Mouse (Mus musculus): ENCODE measurements around the gene Dtx3. TPM values are rescaled to one million over a fixed set of nuclear protein-coding genes. Genes with fewer than 3 reads are reported as not detected.
"Not testable (repeated sequence)": the region's sequence is repeated elsewhere in the genome, so short reads cannot be mapped to it uniquely, and the experiment has no call there.

Dtx3 gene
- total RNA-seq, 2 experiments from 2014 or later = 210 TPM

DNA sequence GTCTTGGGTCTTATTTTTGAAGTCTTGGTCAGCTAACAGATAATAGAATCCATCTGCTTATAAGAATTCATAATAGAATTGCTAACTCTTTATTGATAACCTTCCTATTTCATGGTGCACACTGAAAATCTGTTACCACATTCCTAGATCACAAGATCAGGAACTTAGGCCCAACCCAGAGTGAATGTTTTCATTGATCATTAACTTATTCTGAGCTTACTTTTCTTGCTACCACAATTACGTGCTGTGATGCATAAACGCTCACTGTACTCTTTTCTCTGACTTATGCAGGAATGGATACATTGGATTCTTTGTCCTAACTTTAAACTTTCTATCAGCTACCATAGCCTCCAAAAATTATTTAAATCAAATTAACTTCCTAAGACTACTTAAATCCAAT lies 41.3 kb downstream of the Dtx3 start:
- intact Hi-C loops (cut with DNase I) = no loop called here
- DNase-seq (ENCODE audit: low spot score in 2 of 2) = no peak

DNA sequence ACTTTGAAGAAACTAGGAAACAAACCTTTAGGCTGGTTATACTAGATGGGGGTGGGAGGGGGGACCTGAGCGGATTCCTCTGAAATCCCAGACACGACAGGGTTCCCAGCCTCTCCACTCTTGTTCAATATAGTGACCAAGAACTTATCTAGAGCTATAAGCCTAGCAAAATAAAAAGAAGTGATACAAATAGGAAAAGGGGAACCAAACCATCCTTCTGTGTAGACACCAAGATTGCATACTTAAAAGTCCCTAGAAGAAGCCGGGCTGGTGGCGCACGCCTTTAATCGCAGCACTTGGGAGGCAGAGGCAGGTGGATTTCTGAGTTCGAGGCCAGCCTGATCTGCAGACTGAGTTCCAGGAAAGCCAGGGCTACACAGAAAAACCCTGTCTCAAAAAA lies 42.2 kb downstream of the Dtx3 start:
- intact Hi-C loops (cut with DNase I) = no loop called here
- DNase-seq (ENCODE audit: low spot score in 2 of 2) = no peak

DNA sequence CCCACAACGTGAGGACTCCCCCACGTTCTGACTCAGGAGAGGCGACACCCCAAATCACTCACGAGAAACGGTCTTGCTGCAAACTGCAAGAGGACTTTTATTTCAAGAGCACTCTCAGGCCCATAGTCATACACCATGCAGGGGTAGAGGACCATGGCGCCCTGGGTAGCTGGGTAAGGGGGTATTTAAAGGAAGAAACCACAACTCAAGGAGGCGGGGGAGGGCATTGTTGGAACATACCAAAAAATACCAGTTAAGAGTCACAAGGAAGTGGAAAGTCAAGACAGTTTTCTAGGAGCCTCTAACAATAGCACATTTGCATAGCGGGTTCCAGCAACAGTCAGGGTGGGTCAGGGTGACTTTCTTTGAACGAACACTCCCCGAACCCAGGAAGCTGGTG lies 43.0 kb downstream of the Dtx3 start:
- intact Hi-C loops (cut with DNase I); DNase-seq (ENCODE audit: low spot score in 2 of 2): not testable (repeated sequence)

DNA sequence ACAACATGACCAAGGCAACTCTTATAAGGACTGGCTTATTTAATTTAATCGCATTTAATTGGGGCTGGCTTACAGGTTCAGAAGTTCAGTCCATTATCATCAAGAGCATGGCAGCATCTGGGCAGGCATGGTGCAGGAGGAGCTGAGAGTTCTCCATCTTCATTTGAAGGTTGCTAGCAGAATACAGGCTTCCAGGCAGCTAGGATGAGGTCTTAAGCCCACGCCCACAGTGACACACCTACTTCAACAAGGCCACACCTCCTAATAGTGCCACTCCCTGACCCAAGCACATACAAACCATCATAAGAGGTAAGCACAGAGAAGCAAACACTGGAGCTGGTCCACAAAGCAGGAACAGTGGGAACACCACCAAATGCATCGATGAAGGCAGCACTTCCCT lies 44.3 kb downstream of the Dtx3 start:
- DNase-seq (ENCODE audit: low spot score in 2 of 2); intact Hi-C loops (cut with DNase I): not testable (repeated sequence)

GRCm38 (mm10) chr10:127150471-127150872 lies 45.1 kb downstream of the Dtx3 start:
- no peak for DNase-seq (ENCODE audit: low spot score in 2 of 2)
- intact Hi-C loops (cut with DNase I) = no loop called here

DNA sequence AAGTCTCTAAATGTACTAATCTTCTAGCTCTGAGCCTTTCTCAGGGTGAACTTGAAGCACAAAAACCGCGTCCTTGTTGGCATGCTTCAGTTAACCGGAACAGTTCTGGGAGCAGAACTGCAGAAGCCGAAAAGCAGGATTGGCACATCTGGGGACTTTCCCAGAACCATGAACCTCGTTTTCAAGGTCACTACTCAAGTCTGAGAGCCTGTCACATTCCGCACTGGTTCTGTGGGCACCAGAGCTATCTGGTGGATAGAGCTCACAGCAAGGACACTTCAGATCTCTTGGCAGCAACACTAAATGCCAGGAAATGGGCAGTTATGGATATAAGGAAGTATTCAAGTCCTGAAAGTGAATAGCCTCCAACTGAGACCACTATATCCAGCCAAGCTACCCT lies 48.4 kb downstream of the Dtx3 start:
- intact Hi-C loops (cut with DNase I) = no loop called here
- DNase-seq (ENCODE audit: low spot score in 2 of 2) = no peak

DNA sequence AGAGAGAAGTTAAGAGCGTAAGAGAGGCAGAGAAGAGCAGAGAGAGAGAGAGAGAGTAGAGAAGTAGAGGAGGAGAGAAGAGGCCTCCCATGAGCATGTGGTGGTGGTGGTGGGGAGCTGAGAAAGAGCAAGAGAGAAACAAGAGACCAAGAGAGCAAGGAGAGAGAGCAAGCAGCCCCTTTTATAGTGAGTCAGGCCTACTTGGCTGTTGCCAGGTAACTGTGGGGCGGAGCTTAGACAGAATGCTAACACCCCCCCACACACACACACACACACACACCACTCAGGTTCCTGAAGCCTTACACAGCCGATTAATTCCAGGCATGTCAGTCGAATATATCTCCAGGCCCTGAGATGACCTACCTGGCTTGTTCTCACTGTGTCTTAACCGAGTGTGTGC lies 50.2 kb downstream of the Dtx3 start:
- DNase-seq (ENCODE audit: low spot score in 2 of 2) = no peak
- intact Hi-C loops (cut with DNase I) = no loop called here

DNA sequence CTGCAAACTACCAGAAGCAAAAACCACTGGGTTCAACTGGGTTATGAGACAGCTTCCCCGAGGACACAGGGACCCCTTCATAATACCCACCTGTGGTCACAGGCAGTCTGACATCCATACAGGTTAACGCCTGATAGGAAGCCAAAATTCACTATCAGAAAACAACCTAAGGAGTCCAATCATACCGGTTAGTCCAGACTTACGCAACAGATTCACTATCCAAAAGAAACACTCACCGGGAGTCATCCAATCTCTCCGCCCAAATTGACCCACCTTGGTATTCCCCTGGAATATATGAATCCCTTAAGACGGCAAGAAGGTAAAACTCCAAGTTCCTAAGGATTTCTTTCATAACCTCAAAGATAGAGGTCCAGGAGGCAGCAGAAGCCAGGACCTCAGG lies 51.0 kb downstream of the Dtx3 start:
- DNase-seq (ENCODE audit: low spot score in 2 of 2) = no peak
- intact Hi-C loops (cut with DNase I) = no loop called here

DNA sequence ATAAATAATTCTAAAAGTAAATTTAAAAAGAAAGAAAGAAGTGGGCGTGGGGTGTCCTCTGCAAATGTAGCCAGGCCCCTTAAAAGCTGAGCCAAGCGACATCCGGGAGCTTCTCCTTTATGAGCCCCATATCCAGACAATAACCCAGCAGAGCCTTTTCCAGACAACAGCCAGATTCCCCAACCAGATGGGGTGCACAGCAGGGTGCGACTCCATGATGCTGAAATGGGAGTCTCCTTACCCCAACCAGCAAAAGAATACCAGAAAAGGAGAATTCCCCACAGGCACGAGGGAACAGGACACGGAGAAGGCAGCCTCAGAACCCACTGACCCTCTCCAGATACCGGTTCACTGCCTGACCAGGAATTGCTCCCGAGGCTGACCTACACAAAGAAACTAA lies 52.3 kb downstream of the Dtx3 start:
- DNase-seq (ENCODE audit: low spot score in 2 of 2) = no peak
- intact Hi-C loops (cut with DNase I) = no loop called here

- intact Hi-C loops (cut with DNase I) = no loop called here
- no peak for DNase-seq (ENCODE audit: low spot score in 2 of 2)
These were observed 54.0 kb downstream of the Dtx3 start for GRCm38 (mm10) chr10:127141500-127141899.

- intact Hi-C loops (cut with DNase I) = no loop called here
- no peak for DNase-seq (ENCODE audit: low spot score in 2 of 2)
These were observed 54.6 kb downstream of the Dtx3 start for GRCm38 (mm10) chr10:127140971-127141370.

Other genes starting within 250 kb of the Dtx3 start
- gene Ctdsp2, start 217.0 kb downstream of the Dtx3 start, total RNA-seq (2021) = 10 to 100 TPM; 69.2 to 80.7 TPM
- under 1 TPM in 1 of 2 experiments, not detected in 1; 0.25 TPM for gene Avil, start 195.0 kb downstream of the Dtx3 start, total RNA-seq (2021)
- gene Tsfm, start 164.9 kb downstream of the Dtx3 start, total RNA-seq (2021) = 10 to 100 TPM; 30.1 to 37.1 TPM
- 1 to 10 TPM; 8.7 to 9.7 TPM for gene Mettl1, start 154.3 kb downstream of the Dtx3 start, total RNA-seq (2021)
- gene Eef1akmt3, start 154.2 kb downstream of the Dtx3 start, total RNA-seq (2021) = under 1 TPM; 0.16 to 0.25 TPM
- gene Cyp27b1, start 147.5 kb downstream of the Dtx3 start, total RNA-seq (2021) = 1 to 10 TPM in 1 of 2 experiments, under 1 TPM in 1; 0.57 to 1.1 TPM
- 10 to 100 TPM; 21.7 to 21.8 TPM for gene March9, start 135.5 kb downstream of the Dtx3 start, total RNA-seq (2021)
- gene Cdk4, start 132.2 kb downstream of the Dtx3 start, total RNA-seq (2021) = 10 to 100 TPM; 84.9 to 86.2 TPM
- 10 to 100 TPM; 65.5 to 71.5 TPM for gene Tspan31, start 125.5 kb downstream of the Dtx3 start, total RNA-seq (2021)
- 100 to 1,000 TPM; 678 to 689 TPM for gene Agap2, start 120.4 kb downstream of the Dtx3 start, total RNA-seq (2021)
- gene Os9, start 74.6 kb downstream of the Dtx3 start, total RNA-seq (2021) = 100 to 1,000 TPM; 106 to 112 TPM
- 100 to 1,000 TPM; 111 to 116 TPM for gene B4galnt1, start 30.5 kb downstream of the Dtx3 start, total RNA-seq (2021)
- gene Slc26a10, start 15.1 kb downstream of the Dtx3 start, total RNA-seq (2021) = 1 to 10 TPM; 2.4 to 4.1 TPM
- gene Arhgef25, start 5.6 kb downstream of the Dtx3 start, total RNA-seq (2021) = 100 to 1,000 TPM; 142 to 156 TPM
- gene Pip4k2c, start 15.9 kb upstream of the Dtx3 start, total RNA-seq (2021) = 10 to 100 TPM; 95.2 to 95.6 TPM
- 100 to 1,000 TPM; 934 to 952 TPM for gene Kif5a, start 67.6 kb upstream of the Dtx3 start, total RNA-seq (2021)
- gene Dctn2, start 70.6 kb upstream of the Dtx3 start, total RNA-seq (2021) = 100 to 1,000 TPM; 262 to 278 TPM
- gene Mbd6, start 93.3 kb upstream of the Dtx3 start, total RNA-seq (2021) = 10 to 100 TPM; 32.2 to 38.9 TPM
- 10 to 100 TPM; 56.0 to 57.1 TPM for gene Mars, start 116.1 kb upstream of the Dtx3 start, total RNA-seq (2021)
- 1 to 10 TPM in 1 of 2 experiments, under 1 TPM in 1; 0.99 to 1.1 TPM for gene Arhgap9, start 126.2 kb upstream of the Dtx3 start, total RNA-seq (2021)
- gene Gli1, start 146.2 kb upstream of the Dtx3 start, total RNA-seq (2021) = 1 to 10 TPM; 2.2 to 2.3 TPM
- under 1 TPM; 0.11 to 0.18 TPM for gene Inhbe, start 158.7 kb upstream of the Dtx3 start, total RNA-seq (2021)
- gene Inhbc, start 174.7 kb upstream of the Dtx3 start, total RNA-seq (2021) = not detected
- 100 to 1,000 TPM; 316 to 372 TPM for gene R3hdm2, start 184.6 kb upstream of the Dtx3 start, total RNA-seq (2021)

All from left cerebral cortex, postnatal 25 days (tissue).